Comparison of ENCODE assay signal across 12 mouse cellular contexts in genomic region chr11:106814601-106815320, GRCm38 (mm10). TPM values are rescaled to one million over a fixed set of nuclear protein-coding genes. Genes with fewer than 3 reads are reported as not detected.
DNase-seq lines count a peak whose midpoint lies in the region; TF ChIP-seq lines count a peak whose summit lies in the region.
"Had no signal": no experiment of that assay in that cellular context is flagged by ENCODE, and none has a peak within 500 bp of the region (broad histone marks: within the 10 kb centered on the region; RNA-seq: fewer than 3 reads in every experiment).

No protein-coding gene starts in this region.

- DNase-seq in left cerebral cortex, adult 2 months (ENCODE audit: extremely low spot score in 1 of 2, low spot score in 2 of 2), result no peak
- no peak for DNase-seq in left cerebral cortex, adult 11 months (ENCODE audit: low spot score)
- peak; percentile 90 to 94 for DNase-seq in cerebellum, adult 18-20 months
- DNase-seq in cerebellum, postnatal 25 days, result peak; percentile 91
- peak; percentile 58 to 86 for DNase-seq in kidney, postnatal 25 days
- no peak for DNase-seq in ovary, postnatal 14 days (ENCODE audit: low spot score)
- DNase-seq in urinary bladder, postnatal 14 days (ENCODE audit: low spot score), result no peak
- DNase-seq: adrenal gland, postnatal 36 days; thymus, postnatal 25 days had no signal

- TF ChIP-seq CTCF in left cerebral cortex, adult 2 months (IDR thresholded peaks at IDR 0.05), result no peak

- H3K27ac ChIP-seq in left cerebral cortex, adult 2 months, result peak overlapping the region; percentile 56
- H3K27ac ChIP-seq: forebrain, embryonic 15.5 days; heart, adult 2 months; liver, embryonic 15.5 days had no signal

- intact Hi-C loops in left cerebral cortex, adult 2 months (cut with DNase I), result no loop called here

- H3K4me3 ChIP-seq in left cerebral cortex, adult 2 months, result no peak overlapping the region
- H3K4me3 ChIP-seq: forebrain, embryonic 15.5 days; heart, adult 2 months; liver, embryonic 15.5 days had no signal

RNA-seq across cellular contexts. Expression of gene Cep95, which starts 25.7 kb away (rescaled TPM):
- 10 to 100 TPM; 12.6 to 15.1 TPM for total RNA-seq in left cerebral cortex, adult 2 months (2021)

RNA-seq across cellular contexts. Expression of gene Ddx5, which starts 25.8 kb away (rescaled TPM):
- 100 to 1,000 TPM; 652 to 679 TPM for total RNA-seq in left cerebral cortex, adult 2 months (2021)

RNA-seq across cellular contexts. Expression of gene Polg2, which starts 35.4 kb away (rescaled TPM):
- 1 to 10 TPM; 3.2 to 4.2 TPM for total RNA-seq in left cerebral cortex, adult 2 months (2021)

Comparison
In these comparisons a context has a peak if more than half of its experiments do, and no peak if none do; other contexts are left out.
1. DNase-seq: peak in cerebellum, adult 18-20 months (2 of 2), cerebellum, postnatal 25 days (2 of 2) and kidney, postnatal 25 days (2 of 2); none in left cerebral cortex, adult 2 months (0 of 2), left cerebral cortex, adult 11 months (single experiment), ovary, postnatal 14 days (single experiment) and urinary bladder, postnatal 14 days (single experiment).